Mouse (Mus musculus): ENCODE results near the gene Vrk2. TPM values are rescaled to one million over a fixed set of nuclear protein-coding genes. Genes with fewer than 3 reads are reported as not detected.

Gene Vrk2
- 5.3 and 6.3 TPM in 2 replicates for total RNA-seq (2014; rRNA removed)
- polyA plus RNA-seq (2012; rRNA removed) = 1.2 and 1.3 TPM in 2 replicates

- peak within 1 kb of the TSS; percentile 61 for H3K4me3 ChIP-seq (ENCODE audit: insufficient read depth, low read depth, low read length)
- H3K36me3 ChIP-seq (ENCODE audit: control insufficient read depth, insufficient read depth, low read length) = peaks cover 2% of the 10 kb centered on the region; the same call in 1 of the 2 replicates
- H3K9ac ChIP-seq (ENCODE audit: low read depth, low read length) = peak within 1 kb of the TSS; percentile 81
- DNase-seq (ENCODE audit: extremely low read depth, low read depth, low spot score) = peak; percentile 82
- under 1% methylated on average over 60 of the region's 60 CpGs for WGBS
- 0 out of 2 replicates have a peak, but pooled peaks cover 3% of the 10 kb centered on the region for H3K4me1 ChIP-seq (ENCODE audit: control insufficient read depth, insufficient read depth, low read length)
- TF ChIP-seq POLR2A (IDR thresholded peaks at IDR 0.05; ENCODE audit: extremely low read depth, insufficient read depth, low read length) = peak; percentile 59
- TF ChIP-seq CTCF (IDR thresholded peaks at IDR 0.05; ENCODE audit: low read depth, low read length) = peak; percentile 26; the same call in 1 of the 2 replicates
- H3K79me2 ChIP-seq (ENCODE audit: control insufficient read depth, insufficient read depth, low read length) = no peaks in the 10 kb centered on the region
- H3K27me3 ChIP-seq (ENCODE audit: control insufficient read depth, insufficient read depth, low read length) = no peaks in the 10 kb centered on the region
- H3K27ac ChIP-seq (replicated peaks; ENCODE audit: insufficient read depth, low read depth, low read length) = peak within 1 kb of the TSS; percentile 41
Observed at GRCm38 (mm10) chr11:26593061-26594059, at the start of gene Vrk2, which contains the start of gene Gm6899. Gene Vrk2, minus strand, starts transcription at chr11:26593999. Gene Gm6899, plus strand, starts transcription at chr11:26593241.

- Histone ChIP-seq H3K4me3 (ENCODE audit: insufficient read depth, low read depth, low read length) (no peak overlapping the region), H3K36me3 (ENCODE audit: control insufficient read depth, insufficient read depth, low read length) (no peaks in the 10 kb centered on the region), H3K4me1 (ENCODE audit: control insufficient read depth, insufficient read depth, low read length) (no peaks in the 10 kb centered on the region), H3K79me2 (ENCODE audit: control insufficient read depth, insufficient read depth, low read length) (no peaks in the 10 kb centered on the region), H3K27me3 (ENCODE audit: control insufficient read depth, insufficient read depth, low read length) (no peaks in the 10 kb centered on the region), H3K27ac (replicated peaks; ENCODE audit: insufficient read depth, low read depth, low read length) (no peak overlapping the region), H3K9ac (ENCODE audit: low read depth, low read length) (no peak overlapping the region)
- TF ChIP-seq CTCF (IDR thresholded peaks at IDR 0.05; ENCODE audit: low read depth, low read length) (no peak), POLR2A (IDR thresholded peaks at IDR 0.05; ENCODE audit: extremely low read depth, insufficient read depth, low read length) (no peak)
- WGBS = 97% methylated on average over 1 of the region's 1 CpGs
- DNase-seq (ENCODE audit: extremely low read depth, low read depth, low spot score) = no peak
Observed at GRCm38 (mm10) chr11:26642141-26642540, 48.3 kb upstream of the Vrk2 start.

GRCm38 (mm10) chr11:26640314-26640785 lies 46.6 kb upstream of the Vrk2 start:
- no peaks in the 10 kb centered on the region for H3K4me1 ChIP-seq (ENCODE audit: control insufficient read depth, insufficient read depth, low read length)
- WGBS = 61% methylated on average over 8 of the region's 8 CpGs
- no peak overlapping the region for H3K27ac ChIP-seq (replicated peaks; ENCODE audit: insufficient read depth, low read depth, low read length)
- H3K36me3 ChIP-seq (ENCODE audit: control insufficient read depth, insufficient read depth, low read length) = no peaks in the 10 kb centered on the region
- no peaks in the 10 kb centered on the region for H3K27me3 ChIP-seq (ENCODE audit: control insufficient read depth, insufficient read depth, low read length)
- DNase-seq (ENCODE audit: extremely low read depth, low read depth, low spot score) = peak; percentile 53
- H3K79me2 ChIP-seq (ENCODE audit: control insufficient read depth, insufficient read depth, low read length) = no peaks in the 10 kb centered on the region
- H3K9ac ChIP-seq (ENCODE audit: low read depth, low read length) = no peak overlapping the region
- H3K4me3 ChIP-seq (ENCODE audit: insufficient read depth, low read depth, low read length) = no peak overlapping the region
- TF ChIP-seq CTCF (IDR thresholded peaks at IDR 0.05; ENCODE audit: low read depth, low read length) (no peak), POLR2A (IDR thresholded peaks at IDR 0.05; ENCODE audit: extremely low read depth, insufficient read depth, low read length) (no peak)

- Histone ChIP-seq H3K4me3 (ENCODE audit: insufficient read depth, low read depth, low read length) (no peak overlapping the region), H3K36me3 (ENCODE audit: control insufficient read depth, insufficient read depth, low read length) (no peaks in the 10 kb centered on the region), H3K9ac (ENCODE audit: low read depth, low read length) (no peak overlapping the region), H3K27me3 (ENCODE audit: control insufficient read depth, insufficient read depth, low read length) (no peaks in the 10 kb centered on the region), H3K79me2 (ENCODE audit: control insufficient read depth, insufficient read depth, low read length) (no peaks in the 10 kb centered on the region), H3K27ac (replicated peaks; ENCODE audit: insufficient read depth, low read depth, low read length) (no peak overlapping the region), H3K4me1 (ENCODE audit: control insufficient read depth, insufficient read depth, low read length) (no peaks in the 10 kb centered on the region)
- 76% methylated on average over 1 of the region's 1 CpGs for WGBS
- no peak for DNase-seq (ENCODE audit: extremely low read depth, low read depth, low spot score)
- TF ChIP-seq CTCF (IDR thresholded peaks at IDR 0.05; ENCODE audit: low read depth, low read length) = no peak
- TF ChIP-seq POLR2A (IDR thresholded peaks at IDR 0.05; ENCODE audit: extremely low read depth, insufficient read depth, low read length) = no peak
Observed at GRCm38 (mm10) chr11:26636239-26636638, 42.4 kb upstream of the Vrk2 start.

GRCm38 (mm10) chr11:26622727-26623126 lies 28.9 kb upstream of the Vrk2 start:
- Histone ChIP-seq H3K4me1 (ENCODE audit: control insufficient read depth, insufficient read depth, low read length) (no peaks in the 10 kb centered on the region), H3K9ac (ENCODE audit: low read depth, low read length) (no peak overlapping the region), H3K4me3 (ENCODE audit: insufficient read depth, low read depth, low read length) (no peak overlapping the region), H3K27ac (replicated peaks; ENCODE audit: insufficient read depth, low read depth, low read length) (no peak overlapping the region), H3K27me3 (ENCODE audit: control insufficient read depth, insufficient read depth, low read length) (no peaks in the 10 kb centered on the region), H3K36me3 (ENCODE audit: control insufficient read depth, insufficient read depth, low read length) (no peaks in the 10 kb centered on the region), H3K79me2 (ENCODE audit: control insufficient read depth, insufficient read depth, low read length) (no peaks in the 10 kb centered on the region)
- no peak for DNase-seq (ENCODE audit: extremely low read depth, low read depth, low spot score)
- 82% methylated on average over 5 of the region's 5 CpGs for WGBS
- TF ChIP-seq POLR2A (IDR thresholded peaks at IDR 0.05; ENCODE audit: extremely low read depth, insufficient read depth, low read length) (no peak), CTCF (IDR thresholded peaks at IDR 0.05; ENCODE audit: low read depth, low read length) (no peak)

Data from liver, adult 2 months (tissue).